Mouse (Mus musculus): ENCODE results near the gene Stat5b. TPM values are rescaled to one million over a fixed set of nuclear protein-coding genes. Genes with fewer than 3 reads are reported as not detected.
A peak's percentile ranks its signal among the peaks of the same experiment; 100 is the strongest.

Gene Stat5b
- total and polyA plus RNA-seq, 3 experiments, result 29.3 to 37.0 (median 32.3) TPM

- no peak overlapping the region for H3K9ac ChIP-seq (ENCODE audit: control insufficient read depth, low read depth, low read length, poor library complexity, severe bottlenecking)
- no peaks in the 10 kb centered on the region for H3K4me1 ChIP-seq (ENCODE audit: control insufficient read depth in 1 of 2, insufficient read depth in 2 of 2, low read length in 2 of 2)
Observed at GRCm38 (mm10) chr11:100879321-100880078, 29.0 kb upstream of the Stat5b start.

GRCm38 (mm10) chr11:100875761-100876160 is 25.2 kb upstream of the Stat5b start:
- H3K27ac ChIP-seq (ENCODE audit: control insufficient read depth, low read depth, low read length), result no peak overlapping the region
- no peaks in the 10 kb centered on the region for H3K9me3 ChIP-seq (replicated peaks; ENCODE audit: insufficient read depth, low read length)
- DNase-seq (ENCODE audit: low read depth, low spot score), result no peak
- peaks cover 0 to 16% of the 10 kb centered on the region in 2 experiments; a peak in 2 of 4 replicates for H3K36me3 ChIP-seq (ENCODE audit: control insufficient read depth in 1 of 2, insufficient read depth in 2 of 2, low read length in 2 of 2)
- H3K4me1 ChIP-seq (ENCODE audit: control insufficient read depth in 1 of 2, insufficient read depth in 2 of 2, low read length in 2 of 2), result no peaks in the 10 kb centered on the region
- H3K79me2 ChIP-seq (ENCODE audit: control insufficient read depth, insufficient read depth, low read length, poor library complexity), result no peaks in the 10 kb centered on the region
- no peak overlapping the region for H3K4me3 ChIP-seq (ENCODE audit: control insufficient read depth in 1 of 2, insufficient read depth in 1 of 2, low read depth in 2 of 2, low read length in 2 of 2)
- no peaks in the 10 kb centered on the region for H3K27me3 ChIP-seq (ENCODE audit: control insufficient read depth in 1 of 2, insufficient read depth in 2 of 2, low read length in 2 of 2)
- no peak overlapping the region for H3K9ac ChIP-seq (ENCODE audit: control insufficient read depth, low read depth, low read length, poor library complexity, severe bottlenecking)
- peak; percentile 44; the same call in 1 of the 2 replicates for TF ChIP-seq ZKSCAN1 (IDR thresholded peaks at IDR 0.05; ENCODE audit: low read depth, low read length)
- no peak for TF ChIP-seq EP300 (IDR thresholded peaks at IDR 0.05; ENCODE audit: low read depth in 1 of 2, low read length in 2 of 2)

More at GRCm38 (mm10) chr11:100879321-100880078, 29.0 kb upstream of the Stat5b start:
- Histone ChIP-seq H3K27me3 (ENCODE audit: control insufficient read depth in 1 of 2, insufficient read depth in 2 of 2, low read length in 2 of 2) (no peaks in the 10 kb centered on the region), H3K36me3 (ENCODE audit: control insufficient read depth in 1 of 2, insufficient read depth in 2 of 2, low read length in 2 of 2) (peaks cover 0 to 15% of the 10 kb centered on the region in 2 experiments; a peak in 2 of 4 replicates), H3K27ac (ENCODE audit: control insufficient read depth, low read depth, low read length) (no peak overlapping the region), H3K9me3 (replicated peaks; ENCODE audit: insufficient read depth, low read length) (no peaks in the 10 kb centered on the region), H3K79me2 (ENCODE audit: control insufficient read depth, insufficient read depth, low read length, poor library complexity) (no peaks in the 10 kb centered on the region), H3K4me3 (ENCODE audit: control insufficient read depth in 1 of 2, insufficient read depth in 1 of 2, low read depth in 2 of 2, low read length in 2 of 2) (no peak overlapping the region)
- no peak for TF ChIP-seq E2F4 (IDR thresholded peaks at IDR 0.05; ENCODE audit: borderline replicate concordance, low read depth, low read length)
- TF ChIP-seq JUND (IDR thresholded peaks at IDR 0.05; ENCODE audit: low read depth, low read length), result no peak
- TF ChIP-seq MAFK (IDR thresholded peaks at IDR 0.05; ENCODE audit: borderline replicate concordance, low read depth, low read length), result no peak
- no peak for TF ChIP-seq EP300 (IDR thresholded peaks at IDR 0.05; ENCODE audit: low read depth in 1 of 2, low read length in 2 of 2)
- no peak for TF ChIP-seq HCFC1 (IDR thresholded peaks at IDR 0.05; ENCODE audit: low read depth, low read length)
- no peak for TF ChIP-seq MXI1 (IDR thresholded peaks at IDR 0.05; ENCODE audit: low read depth, low read length)
- no peak for DNase-seq (ENCODE audit: low read depth, low spot score)

DNA sequence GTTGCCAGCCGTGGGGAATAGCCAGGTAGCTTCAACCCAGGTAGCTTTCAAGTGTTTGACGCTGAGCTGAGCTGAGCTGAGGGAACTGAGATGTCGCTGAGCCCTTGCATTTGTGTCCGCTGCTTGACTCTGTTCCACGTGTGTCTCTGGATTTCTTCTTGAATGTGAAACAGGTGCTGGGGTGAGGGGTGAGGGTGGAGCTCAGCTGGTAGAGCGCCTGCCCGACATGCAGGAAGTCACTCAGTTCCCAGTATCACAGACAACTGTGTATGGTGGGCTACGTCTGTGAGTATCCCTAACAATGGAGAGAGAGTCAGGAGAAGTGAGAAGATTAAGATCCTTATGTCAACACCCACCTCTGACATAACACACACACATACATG is 20.4 kb upstream of the Stat5b start:
- Histone ChIP-seq H3K9me3 (replicated peaks; ENCODE audit: insufficient read depth, low read length) (no peaks in the 10 kb centered on the region), H3K9ac (ENCODE audit: control insufficient read depth, low read depth, low read length, poor library complexity, severe bottlenecking) (no peak overlapping the region), H3K27ac (ENCODE audit: control insufficient read depth, low read depth, low read length) (no peak overlapping the region), H3K4me1 (ENCODE audit: control insufficient read depth in 1 of 2, insufficient read depth in 2 of 2, low read length in 2 of 2) (peaks cover 0 to 3% of the 10 kb centered on the region in 2 experiments; a peak in 2 of 4 replicates), H3K36me3 (ENCODE audit: control insufficient read depth in 1 of 2, insufficient read depth in 2 of 2, low read length in 2 of 2) (peaks cover 5 to 14% of the 10 kb centered on the region in 2 experiments), H3K27me3 (ENCODE audit: control insufficient read depth in 1 of 2, insufficient read depth in 2 of 2, low read length in 2 of 2) (no peaks in the 10 kb centered on the region), H3K79me2 (ENCODE audit: control insufficient read depth, insufficient read depth, low read length, poor library complexity) (no peaks in the 10 kb centered on the region), H3K4me3 (ENCODE audit: control insufficient read depth in 1 of 2, insufficient read depth in 1 of 2, low read depth in 2 of 2, low read length in 2 of 2) (no peak overlapping the region)
- TF ChIP-seq E2F4 (IDR thresholded peaks at IDR 0.05; ENCODE audit: borderline replicate concordance, low read depth, low read length) (no peak), ZNF384 (IDR thresholded peaks at IDR 0.05; ENCODE audit: low read depth, low read length) (no peak), GATA1 (IDR thresholded peaks at IDR 0.05; ENCODE audit: low read depth, low read length) (no peak), USF2 (IDR thresholded peaks at IDR 0.05; ENCODE audit: borderline replicate concordance in 1 of 2, insufficient read depth in 1 of 2, low read depth in 1 of 2, low read length in 2 of 2) (no peak), GABPA (IDR thresholded peaks at IDR 0.05; ENCODE audit: low read depth, low read length) (no peak), USF1 (IDR thresholded peaks at IDR 0.05; ENCODE audit: low read depth, low read length) (no peak), ZC3H11A (IDR thresholded peaks at IDR 0.05; ENCODE audit: low read depth, low read length) (no peak), MAX (IDR thresholded peaks at IDR 0.05; ENCODE audit: low read length) (no peak), POLR2A (IDR thresholded peaks at IDR 0.05; ENCODE audit: control insufficient read depth in 1 of 2, insufficient read depth in 1 of 2, low read depth in 1 of 2, low read length in 2 of 2, poor library complexity in 1 of 2) (no peak), KAT2A (conservative IDR thresholded peaks at IDR 0.05; ENCODE audit: low read depth, low read length) (no peak), HCFC1 (IDR thresholded peaks at IDR 0.05; ENCODE audit: low read depth, low read length) (no peak), ZKSCAN1 (IDR thresholded peaks at IDR 0.05; ENCODE audit: low read depth, low read length) (no peak), CHD1 (IDR thresholded peaks at IDR 0.05; ENCODE audit: low read depth, low read length) (no peak), SIN3A (IDR thresholded peaks at IDR 0.05; ENCODE audit: low read length) (no peak), UBTF (IDR thresholded peaks at IDR 0.05; ENCODE audit: borderline replicate concordance, insufficient read depth, low read depth, low read length) (no peak)
- no peak for DNase-seq (ENCODE audit: low read depth, low spot score)

All from MEL (cell line).